Mouse (Mus musculus) heart, embryonic 12.5 days (tissue): ENCODE measurements around the gene Gm15114. TPM values are rescaled to one million over a fixed set of nuclear protein-coding genes. Genes with fewer than 3 reads are reported as not detected.
"Not testable (repeated sequence)": the region's sequence is repeated elsewhere in the genome, so short reads cannot be mapped to it uniquely, and the experiment has no call there.

Experiments
- ATAC-seq: fragments of 200-750 bp; cut with Nextera tagmentation; 2 replicates; pipeline ENCODE4 v1.8.0; 2017; ENCODE audit warnings: moderate TSS enrichment, moderate library complexity; ENCODE audit not compliant: insufficient number of reproducible peaks, low FRiP score
- H3K27ac ChIP-seq: fragments of 300-500 bp; sonication (generic); 2 replicates; pipeline ENCODE4 v1.5.1; 2016; ENCODE audit warnings: mild to moderate bottlenecking, moderate library complexity; ENCODE audit not compliant: poor library complexity, severe bottlenecking
- H3K27me3 ChIP-seq: fragments of 300-500 bp; sonication (generic); replicated peaks from 2 replicates; pipeline ENCODE4 v1.6.1; 2016; ENCODE audit warnings: mild to moderate bottlenecking, moderate library complexity
- H3K36me3 ChIP-seq: fragments of 300-500 bp; sonication (generic); 2 replicates; pipeline ENCODE4 v1.6.1; 2016; ENCODE audit warnings: mild to moderate bottlenecking, moderate library complexity
- H3K4me1 ChIP-seq: fragments of 300-500 bp; sonication (generic); replicated peaks from 2 replicates; pipeline ENCODE4 v1.6.1; 2016; ENCODE audit warnings: mild to moderate bottlenecking
- H3K4me2 ChIP-seq: fragments of 300-500 bp; sonication (generic); 2 replicates; pipeline ENCODE4 v1.6.1; 2016; ENCODE audit warnings: mild to moderate bottlenecking, moderate library complexity
- H3K4me3 ChIP-seq: fragments of 300-500 bp; sonication (generic); 2 replicates; pipeline ENCODE4 v1.5.1; 2016; ENCODE audit warnings: mild to moderate bottlenecking
- H3K9ac ChIP-seq: fragments of 300-500 bp; sonication (generic); 2 replicates; pipeline ENCODE4 v1.6.1; 2016; ENCODE audit warnings: mild to moderate bottlenecking, moderate library complexity
- H3K9me3 ChIP-seq: fragments of 300-500 bp; sonication (generic); replicated peaks from 2 replicates; pipeline ENCODE4 v1.6.1; 2016; ENCODE audit warnings: mild to moderate bottlenecking, moderate library complexity
- WGBS: fragments of 180-500 bp; shearing (Covaris S2); methylation state at CpG from one replicate; pipeline ENCODE4 v1.1.7; 2016; 5-methylcytosine and 5-hydroxymethylcytosine counted together
- polyA plus RNA-seq: library from polyadenylated mRNA; unstranded; fragments of >200 nt; fragmentation: Nextera tagmentation; extraction: Ambion mirVana; gene quantifications from 2 replicates; pipeline ENCODE4 v1.2.1, GENCODE M21; 2016

Gm15114 gene
- polyA plus RNA-seq = not detected in 2 replicates

DNA sequence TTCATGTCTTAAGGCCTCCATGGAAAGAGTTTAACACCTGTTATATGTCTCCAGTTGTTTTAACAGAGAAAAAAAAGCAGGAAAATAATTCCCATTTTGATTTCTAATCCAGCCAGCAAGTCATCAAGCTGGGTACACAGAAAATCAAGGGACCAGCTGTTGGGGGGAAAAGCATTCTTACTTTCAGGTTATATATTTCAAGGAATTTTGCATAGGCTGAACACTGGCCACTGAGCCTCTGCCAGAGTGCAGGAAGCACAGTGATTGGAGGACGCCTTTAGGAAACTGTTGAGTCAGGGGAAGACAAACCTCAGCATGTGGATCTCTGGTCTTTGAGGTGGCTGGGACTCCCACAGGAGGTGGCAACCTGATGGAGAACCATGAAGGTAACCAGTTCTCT lies at the start of gene Gm15114:
Gene Gm15114 (plus strand): TSS at position 301 of the 400 bp plus-strand sequence.
- not testable (repeated sequence) for H3K36me3 ChIP-seq, H3K27me3 ChIP-seq, H3K4me1 ChIP-seq, H3K4me2 ChIP-seq, H3K4me3 ChIP-seq, H3K9ac ChIP-seq, ATAC-seq, H3K9me3 ChIP-seq, H3K27ac ChIP-seq
- WGBS = no CpG with 5 or more reads among the region's 1 CpGs

Other genes with a start within 250 kb of the Gm15114 start
- gene Gm8334, start 126.2 kb downstream of the Gm15114 start, polyA plus RNA-seq = not detected in 2 replicates
- not detected in 2 replicates for gene Gm15127, start 174.6 kb downstream of the Gm15114 start, polyA plus RNA-seq